Mouse (Mus musculus) ES-CJ7 (cell line): Measurements from ENCODE around the gene Upf2.
"Not testable (repeated sequence)": the region's sequence is repeated elsewhere in the genome, so short reads cannot be mapped to it uniquely, and the experiment has no call there.

Experiments used
- DNase-seq: peaks from one replicate; pipeline ENCODE4 v3.0.0; 2011; ENCODE audit warnings: low read depth, low spot score

Upf2 gene

GRCm38 (mm10) chr2:5949821-5950220 is 1.4 kb upstream of the Upf2 start:
- DNase-seq = not testable (repeated sequence)

- DNase-seq = no peak
Measured at GRCm38 (mm10) chr2:5950305-5950704, 964 bp upstream of the Upf2 start.

GRCm38 (mm10) chr2:5951621-5952211 is 447 bp downstream of the Upf2 start:
- peak; percentile 36 for DNase-seq

- DNase-seq = no peak
Measured at GRCm38 (mm10) chr2:5957705-5958104, 6.4 kb downstream of the Upf2 start.

GRCm38 (mm10) chr2:5962265-5962664 is 11.0 kb downstream of the Upf2 start:
- no peak for DNase-seq

- DNase-seq = peak; percentile 79
Measured at GRCm38 (mm10) chr2:5963729-5964128, 12.5 kb downstream of the Upf2 start.

GRCm38 (mm10) chr2:5965972-5966371 is 14.7 kb downstream of the Upf2 start:
- DNase-seq = no peak

- DNase-seq = not testable (repeated sequence)
Measured at GRCm38 (mm10) chr2:5970629-5971028, 19.4 kb downstream of the Upf2 start.

- DNase-seq = no peak
Measured at GRCm38 (mm10) chr2:5977532-5977931, 26.3 kb downstream of the Upf2 start.

- DNase-seq = peak; percentile 38
Measured at GRCm38 (mm10) chr2:5995538-5995937, 44.3 kb downstream of the Upf2 start.

GRCm38 (mm10) chr2:6003949-6004348 is 52.7 kb downstream of the Upf2 start:
- DNase-seq = no peak

- DNase-seq = no peak
Measured at GRCm38 (mm10) chr2:6014532-6014931, 63.3 kb downstream of the Upf2 start.

GRCm38 (mm10) chr2:6015182-6015581 is 63.9 kb downstream of the Upf2 start:
- DNase-seq = not testable (repeated sequence)

GRCm38 (mm10) chr2:6020570-6020969 is 69.3 kb downstream of the Upf2 start:
- no peak for DNase-seq

GRCm38 (mm10) chr2:6042644-6043043 is 91.4 kb downstream of the Upf2 start:
- DNase-seq = no peak

GRCm38 (mm10) chr2:6046796-6047195 is 95.5 kb downstream of the Upf2 start:
- no peak for DNase-seq

GRCm38 (mm10) chr2:6048570-6048969 is 97.3 kb downstream of the Upf2 start:
- no peak for DNase-seq

GRCm38 (mm10) chr2:6049018-6049417 is 97.7 kb downstream of the Upf2 start:
- DNase-seq = no peak

- peak; percentile 52 for DNase-seq
Measured at GRCm38 (mm10) chr2:6055466-6055865, 104.2 kb downstream of the Upf2 start.

- no peak for DNase-seq
Measured at GRCm38 (mm10) chr2:6056518-6056917, 105.2 kb downstream of the Upf2 start.

- DNase-seq = peak; percentile 74
Measured at GRCm38 (mm10) chr2:6059291-6059690, 108.0 kb downstream of the Upf2 start.

- DNase-seq = peak; percentile 91
Measured at GRCm38 (mm10) chr2:6060071-6060804, 109.0 kb downstream of the Upf2 start.

GRCm38 (mm10) chr2:6067341-6067740 is 116.1 kb downstream of the Upf2 start:
- DNase-seq = no peak
